Comparison of ENCODE assay signal across 19 mouse cellular contexts in genomic region chr3:153825197-153825596, GRCm38 (mm10). TPM values are rescaled to one million over a fixed set of nuclear protein-coding genes. Genes with fewer than 3 reads are reported as not detected.
"Had no signal": no experiment of that assay in that cellular context is flagged by ENCODE, and none has a peak within 500 bp of the region (broad histone marks: within the 10 kb centered on the region; RNA-seq: fewer than 3 reads in every experiment).

No protein-coding gene starts in this region.

- H3K27me3 ChIP-seq: neural tube, embryonic 13.5 days; neural tube, embryonic 15.5 days; stomach, embryonic 15.5 days had no signal

- DNase-seq: retina, postnatal 1 day; right cerebral cortex, adult 18-20 months; right cerebral cortex, postnatal 14 days; right cerebral cortex, postnatal 25 days; right cerebral cortex, postnatal 4 days; spleen, adult 18-20 months; thymus, adult 18-20 months; thymus, adult 2 months; thymus, postnatal 14 days; thymus, postnatal 25 days; thymus, postnatal 36 days; thymus, postnatal 4 days had no signal

- H3K4me1 ChIP-seq: neural tube, embryonic 15.5 days had no signal

- H3K4me3 ChIP-seq: neural tube, embryonic 13.5 days; neural tube, embryonic 15.5 days; stomach, embryonic 15.5 days had no signal

- H3K9ac ChIP-seq: neural tube, embryonic 13.5 days; neural tube, embryonic 15.5 days; stomach, embryonic 15.5 days had no signal

- H3K4me2 ChIP-seq: neural tube, embryonic 13.5 days; neural tube, embryonic 15.5 days; stomach, embryonic 15.5 days had no signal

- H3K9me3 ChIP-seq: neural tube, embryonic 13.5 days; neural tube, embryonic 15.5 days; stomach, embryonic 15.5 days had no signal

- H3K36me3 ChIP-seq: neural tube, embryonic 13.5 days; neural tube, embryonic 15.5 days; stomach, embryonic 15.5 days had no signal

- H3K27ac ChIP-seq: neural tube, embryonic 13.5 days; neural tube, embryonic 15.5 days; stomach, embryonic 15.5 days; stomach, postnatal 0 days had no signal

RNA-seq across cellular contexts. Expression of gene Asb17, which starts 18.8 kb away (rescaled TPM):
- total RNA-seq: neutrophil, adult 5-6 weeks had no signal
- polyA plus RNA-seq: neural tube, embryonic 15.5 days; small intestine, adult 2 months; thymus, adult 2 months; thymus, postnatal 0 days had no signal
